Mouse (Mus musculus) megakaryocyte progenitor cell, adult 5-6 weeks (primary cell): ENCODE results near the gene Prkd2. TPM values are rescaled to one million over a fixed set of nuclear protein-coding genes. Genes with fewer than 3 reads are reported as not detected.
A peak's percentile ranks its signal among the peaks of the same experiment; 100 is the strongest.

Source experiments
- ATAC-seq: replicated peaks from 2 replicates; pipeline ENCODE4 v1.8.0; 2016; ENCODE audit warnings: mild to moderate bottlenecking, moderate TSS enrichment, inconsistent platforms; ENCODE audit not compliant: poor library complexity
- total RNA-seq, 2 experiments: library from RNA; stranded (forward) in 1 of 2; stranded (reverse) in 1 of 2; fragments of 157-497, 149-512 nt in 1 of 2; fragments of 200-1000 nt in 1 of 2; gene quantifications; 2 replicates each; pipeline versions ENCODE4 v1.2.3 to v1.2.4; 2015 to 2017

The Prkd2 gene
- total RNA-seq, 2 experiments from 2014 or later = 8.8 TPM

- ATAC-seq = peak; percentile 86
These were observed 49.1 kb downstream of the Prkd2 start, which contains the start of gene Gng8 for GRCm38 (mm10) chr7:16891641-16892351. Gene Gng8 (plus strand): TSS chr7:16891786.

GRCm38 (mm10) chr7:16892352-16892730 lies 49.6 kb downstream of the Prkd2 start:
- ATAC-seq = peak; percentile 3; the same call in 1 of the 2 replicates

- ATAC-seq = no peak
These were observed 50.9 kb downstream of the Prkd2 start for GRCm38 (mm10) chr7:16893612-16894011.

GRCm38 (mm10) chr7:16894279-16894678 lies 51.6 kb downstream of the Prkd2 start:
- ATAC-seq = no peak

GRCm38 (mm10) chr7:16895000-16895399 lies 52.3 kb downstream of the Prkd2 start:
- ATAC-seq = peak; percentile 71

GRCm38 (mm10) chr7:16895511-16895910 lies 52.8 kb downstream of the Prkd2 start:
- ATAC-seq = no peak

- ATAC-seq = no peak
These were observed 57.8 kb downstream of the Prkd2 start for GRCm38 (mm10) chr7:16900526-16900925.

- peak; percentile 47 for ATAC-seq
These were observed 60.8 kb downstream of the Prkd2 start for GRCm38 (mm10) chr7:16903439-16903955.

- ATAC-seq = no peak
These were observed 61.5 kb downstream of the Prkd2 start for GRCm38 (mm10) chr7:16904120-16904675.

GRCm38 (mm10) chr7:16905491-16906021 lies 62.9 kb downstream of the Prkd2 start:
- ATAC-seq = peak; percentile 23; the same call in 1 of the 2 replicates

- ATAC-seq = peak; percentile 12; the same call in 1 of the 2 replicates
These were observed 63.6 kb downstream of the Prkd2 start, which contains the start of gene Ptgir for GRCm38 (mm10) chr7:16906281-16906680. Gene Ptgir (plus strand): TSS chr7:16906490.

- ATAC-seq = no peak
These were observed 64.3 kb downstream of the Prkd2 start for GRCm38 (mm10) chr7:16906889-16907559.

- ATAC-seq = 0 out of 2 replicates have a peak, but pooled peaks have one; percentile 7
These were observed 65.1 kb downstream of the Prkd2 start for GRCm38 (mm10) chr7:16907842-16908241.

- peak; percentile 17 for ATAC-seq
These were observed 65.7 kb downstream of the Prkd2 start for GRCm38 (mm10) chr7:16908367-16908766.

- no peak for ATAC-seq
These were observed 66.2 kb downstream of the Prkd2 start for GRCm38 (mm10) chr7:16908859-16909258.

GRCm38 (mm10) chr7:16909909-16910308 lies 67.2 kb downstream of the Prkd2 start:
- peak; percentile 64 for ATAC-seq

GRCm38 (mm10) chr7:16911904-16912303 lies 69.2 kb downstream of the Prkd2 start:
- ATAC-seq = no peak

GRCm38 (mm10) chr7:16912360-16912759 lies 69.7 kb downstream of the Prkd2 start:
- 0 out of 2 replicates have a peak, but pooled peaks have one; percentile 9 for ATAC-seq

GRCm38 (mm10) chr7:16913806-16914452 lies 71.2 kb downstream of the Prkd2 start:
- peak; percentile 78 for ATAC-seq

GRCm38 (mm10) chr7:16914453-16915343 lies 72.0 kb downstream of the Prkd2 start:
- no peak for ATAC-seq
